Mouse (Mus musculus): ENCODE results near the gene Med18.
"Not testable (repeated sequence)": the region's sequence is repeated elsewhere in the genome, so short reads cannot be mapped to it uniquely, and the experiment has no call there.

Med18 gene

DNA sequence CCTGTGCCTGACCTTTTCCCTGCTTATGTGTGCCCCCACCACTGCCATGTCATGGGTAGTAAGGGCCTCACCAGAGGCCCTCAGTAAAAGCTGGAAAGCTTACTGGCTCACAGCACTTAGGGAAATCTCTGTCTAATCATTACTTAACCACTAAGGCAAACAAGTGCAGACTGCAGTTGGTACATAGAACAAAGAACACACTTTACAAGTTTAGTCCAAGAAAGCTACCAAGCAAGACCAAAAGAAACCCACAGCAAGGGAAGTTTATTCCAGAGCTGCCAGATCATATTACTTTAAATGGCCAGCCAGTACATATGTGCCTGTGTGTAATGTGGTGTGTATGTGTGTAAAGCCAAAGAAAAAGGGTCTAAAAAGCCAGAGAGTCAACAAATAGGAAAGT is 47.8 kb downstream of the Med18 start:
- no peak for DNase-seq

DNA sequence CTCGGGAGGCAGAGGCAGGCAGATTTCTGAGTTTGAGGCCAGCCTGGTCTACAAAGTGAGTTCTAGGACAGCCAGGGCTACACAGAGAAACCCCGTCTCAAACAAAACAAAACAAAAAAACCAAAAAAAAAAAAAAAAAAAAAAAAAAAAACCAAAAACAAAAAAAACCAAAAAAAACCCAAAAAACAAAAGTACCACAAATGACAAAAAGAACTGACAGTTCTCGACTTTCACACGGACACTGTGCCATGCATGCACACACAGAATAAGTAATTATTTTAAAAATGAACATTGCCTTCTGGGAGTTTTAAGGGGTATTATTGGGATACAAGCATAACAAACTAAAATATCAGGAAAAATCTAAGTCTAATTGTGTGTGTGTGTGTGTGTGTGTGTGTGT is 50.5 kb downstream of the Med18 start:
- not testable (repeated sequence) for DNase-seq

DNA sequence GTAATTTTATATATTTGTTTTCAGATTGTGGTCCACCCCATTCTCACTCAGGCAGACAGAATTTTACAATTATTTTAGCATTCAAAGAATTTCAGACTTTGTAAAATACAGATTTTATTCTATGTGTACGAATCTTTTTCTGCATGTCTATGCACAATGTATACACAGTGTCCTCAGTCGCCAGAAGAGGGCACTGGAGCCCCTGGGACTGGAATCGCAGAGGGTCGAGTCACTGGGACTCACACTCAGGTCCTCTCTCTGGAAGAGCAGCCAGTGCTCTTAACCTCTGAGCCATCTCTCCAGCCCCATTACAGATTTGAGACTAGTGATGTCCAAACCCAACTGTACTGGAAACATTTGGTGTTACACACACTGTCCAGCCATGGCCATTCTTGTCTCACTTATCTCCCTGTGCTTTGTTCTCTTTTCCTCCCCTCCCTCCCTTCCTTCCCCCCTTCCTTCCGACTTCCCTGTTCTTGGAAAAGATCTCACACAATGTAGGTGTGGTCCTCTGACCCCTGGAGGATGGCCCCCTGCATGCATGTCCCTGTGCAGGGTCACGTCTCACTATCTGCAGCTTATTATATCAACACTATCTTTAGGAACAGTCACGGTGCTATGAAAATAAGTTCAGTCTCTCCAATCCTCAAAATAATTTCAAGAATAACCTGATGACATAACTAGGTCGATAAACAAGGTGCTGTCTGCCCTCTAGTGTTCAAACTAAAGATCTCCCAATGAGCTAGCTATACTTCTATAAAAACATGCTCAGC is 52.2 kb downstream of the Med18 start:
- DNase-seq = peak; percentile 37

DNA sequence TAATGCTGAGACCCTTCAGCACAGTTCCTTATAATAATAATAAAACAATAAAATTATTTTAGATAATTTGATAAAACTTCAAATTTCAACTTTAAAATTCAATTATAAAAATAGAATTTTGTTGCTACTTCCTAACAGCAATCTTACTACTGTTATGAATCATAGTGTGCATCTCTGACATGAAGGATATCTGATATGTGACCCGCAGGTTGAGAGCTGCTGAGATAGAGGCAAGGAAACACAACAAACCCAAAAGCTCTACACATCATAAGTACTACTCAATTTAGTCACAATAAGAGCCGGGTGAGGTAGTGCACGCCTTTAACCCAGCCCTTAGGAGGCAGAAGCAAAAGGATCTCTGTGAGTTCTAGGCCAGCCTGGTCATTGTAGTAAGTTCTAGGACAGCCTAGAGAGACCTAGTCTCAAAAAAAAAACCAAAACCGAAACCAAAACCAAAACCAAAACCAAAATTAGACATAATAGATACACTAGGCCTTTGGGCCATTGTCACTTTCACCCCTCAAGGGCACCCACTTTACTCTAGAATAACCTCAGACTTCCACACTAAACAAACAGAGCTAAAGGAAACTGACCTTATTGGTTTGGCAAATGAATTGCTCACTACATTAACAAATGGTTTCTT is 54.0 kb downstream of the Med18 start:
- no peak for DNase-seq

All from thymus, postnatal 36 days (tissue).